Comparison of ENCODE assay signal across 15 mouse cellular contexts in genomic region chr17:27627451-27627850, GRCm38 (mm10). TPM values are rescaled to one million over a fixed set of nuclear protein-coding genes. Genes with fewer than 3 reads are reported as not detected.
DNase-seq lines count a peak whose midpoint lies in the region; ATAC-seq and TF ChIP-seq lines count a peak whose summit lies in the region.
"Had no signal": no experiment of that assay in that cellular context is flagged by ENCODE, and none has a peak within 500 bp of the region (broad histone marks: within the 10 kb centered on the region; RNA-seq: fewer than 3 reads in every experiment).

No protein-coding gene starts in this region.

- H3K27me3 ChIP-seq in kidney, embryonic 15.5 days = no peaks in the 10 kb centered on the region
- H3K27me3 ChIP-seq in thymus, adult 2 months (ENCODE audit: control insufficient read depth, insufficient read depth, low read length) = no peaks in the 10 kb centered on the region
- no peaks in the 10 kb centered on the region for H3K27me3 ChIP-seq in embryonic facial prominence, embryonic 10.5 days (replicated peaks; ENCODE audit: low read depth, poor library complexity, severe bottlenecking)
- H3K27me3 ChIP-seq in stomach, postnatal 0 days (ENCODE audit: control insufficient read depth, insufficient read depth, low read length) = no peaks in the 10 kb centered on the region
- H3K27me3 ChIP-seq: heart, embryonic 15.5 days; limb, embryonic 13.5 days; neural tube, embryonic 12.5 days had no signal

- TF ChIP-seq EP300 in stomach, postnatal 0 days (optimal IDR thresholded peaks at IDR 0.05) = no peak

- no peak for TF ChIP-seq POLR2A in thymus, adult 2 months (IDR thresholded peaks at IDR 0.05; ENCODE audit: control insufficient read depth, extremely low read depth, insufficient read depth, low read length, poor library complexity)

- H3K4me2 ChIP-seq in kidney, embryonic 15.5 days = no peak overlapping the region
- no peak overlapping the region for H3K4me2 ChIP-seq in stomach, postnatal 0 days (replicated peaks; ENCODE audit: low read depth)
- H3K4me2 ChIP-seq: heart, embryonic 15.5 days; limb, embryonic 13.5 days had no signal

- TF ChIP-seq CTCF in thymus, adult 2 months (IDR thresholded peaks at IDR 0.05; ENCODE audit: borderline replicate concordance, control insufficient read depth, extremely low read depth, insufficient read depth, low read length, poor library complexity) = no peak
- peak; percentile 53 for TF ChIP-seq CTCF in stomach, postnatal 0 days (IDR thresholded peaks at IDR 0.05; ENCODE audit: low read depth)

- WGBS in kidney, embryonic 15.5 days = 45% methylated on average over 5 of the region's 5 CpGs
- WGBS in thymus, adult 2 months = 56% methylated on average over 5 of the region's 5 CpGs
- 47% methylated on average over 5 of the region's 5 CpGs for WGBS in embryonic facial prominence, embryonic 10.5 days
- WGBS in stomach, postnatal 0 days = 40% methylated on average over 5 of the region's 5 CpGs

- H3K9ac ChIP-seq in kidney, embryonic 15.5 days = no peak overlapping the region
- H3K9ac ChIP-seq in stomach, postnatal 0 days (ENCODE audit: low read length) = no peak overlapping the region
- H3K9ac ChIP-seq: heart, embryonic 15.5 days; limb, embryonic 13.5 days; neural tube, embryonic 12.5 days had no signal

- H3K4me3 ChIP-seq in kidney, embryonic 15.5 days (replicated peaks) = no peak overlapping the region
- no peak overlapping the region for H3K4me3 ChIP-seq in thymus, adult 2 months (ENCODE audit: control insufficient read depth, insufficient read depth, low read length)
- no peak overlapping the region for H3K4me3 ChIP-seq in embryonic facial prominence, embryonic 10.5 days
- H3K4me3 ChIP-seq in stomach, postnatal 0 days (ENCODE audit: low read depth, low read length) = no peak overlapping the region
- H3K4me3 ChIP-seq: erythroblast, embryonic 14.5 days; heart, embryonic 15.5 days; limb, embryonic 13.5 days; neural tube, embryonic 12.5 days had no signal

- peak; percentile 63 for DNase-seq in kidney, adult 18-20 months
- DNase-seq in thymus, postnatal 4 days = peak; percentile 50
- no peak for DNase-seq in thymus, adult 2 months
- peak; percentile 34 for DNase-seq in embryonic facial prominence, embryonic 10.5 days (ENCODE audit: low spot score)
- DNase-seq in stomach, postnatal 0 days (ENCODE audit: low spot score) = no peak
- no peak for DNase-seq in yolk sac, embryonic 10.5 days (ENCODE audit: low spot score)
- DNase-seq in layer of hippocampus, postnatal 10 days (ENCODE audit: low spot score in 2 of 2) = no peak
- DNase-seq: cerebellum, adult 9-11 months had no signal

- H3K27ac ChIP-seq in kidney, embryonic 15.5 days = no peak overlapping the region
- H3K27ac ChIP-seq in thymus, adult 2 months (ENCODE audit: control insufficient read depth, insufficient read depth, low read length) = no peak overlapping the region
- no peak overlapping the region for H3K27ac ChIP-seq in embryonic facial prominence, embryonic 10.5 days (replicated peaks)
- H3K27ac ChIP-seq in stomach, postnatal 0 days (replicated peaks) = no peak overlapping the region
- H3K27ac ChIP-seq: limb, embryonic 13.5 days; neural tube, embryonic 12.5 days had no signal

- H3K36me3 ChIP-seq in kidney, embryonic 15.5 days = peaks cover 35% of the 10 kb centered on the region
- peaks cover 29% of the 10 kb centered on the region for H3K36me3 ChIP-seq in thymus, adult 2 months (ENCODE audit: control insufficient read depth, insufficient read depth, low read length)
- H3K36me3 ChIP-seq in embryonic facial prominence, embryonic 10.5 days (replicated peaks) = peaks cover 40% of the 10 kb centered on the region
- peaks cover 19% of the 10 kb centered on the region for H3K36me3 ChIP-seq in stomach, postnatal 0 days (ENCODE audit: control insufficient read depth, insufficient read depth, low read length)

- ATAC-seq in kidney, embryonic 15.5 days (replicated peaks; ENCODE audit: low FRiP score) = no peak
- no peak for ATAC-seq in stomach, postnatal 0 days (ENCODE audit: low FRiP score, low TSS enrichment)

- H3K4me1 ChIP-seq in kidney, embryonic 15.5 days = peaks cover 25% of the 10 kb centered on the region
- H3K4me1 ChIP-seq in thymus, adult 2 months (replicated peaks; ENCODE audit: control insufficient read depth, insufficient read depth, low read length) = peaks cover 5% of the 10 kb centered on the region
- peaks cover 43% of the 10 kb centered on the region for H3K4me1 ChIP-seq in embryonic facial prominence, embryonic 10.5 days
- no peaks in the 10 kb centered on the region for H3K4me1 ChIP-seq in stomach, postnatal 0 days (replicated peaks; ENCODE audit: control insufficient read depth, insufficient read depth)

- no peaks in the 10 kb centered on the region for H3K9me3 ChIP-seq in kidney, embryonic 15.5 days (replicated peaks)
- H3K9me3 ChIP-seq in embryonic facial prominence, embryonic 10.5 days = no peaks in the 10 kb centered on the region
- no peaks in the 10 kb centered on the region for H3K9me3 ChIP-seq in stomach, postnatal 0 days (ENCODE audit: control insufficient read depth, low read length)
- H3K9me3 ChIP-seq: heart, embryonic 15.5 days; limb, embryonic 13.5 days; neural tube, embryonic 12.5 days had no signal

RNA-seq across cellular contexts. Expression of gene Nudt3, which starts 4.2 kb away (rescaled TPM):
- polyA plus RNA-seq in kidney, embryonic 15.5 days (2015; fragmentation: Nextera tagmentation; extraction: Ambion mirVana) = 75.2 and 81.5 TPM in 2 replicates
- polyA plus RNA-seq in thymus, adult 2 months (2012; rRNA removed) = 86.3 and 110 TPM in 2 replicates
- 85.5 and 87.8 TPM in 2 replicates for polyA plus RNA-seq in embryonic facial prominence, embryonic 10.5 days (2016; fragmentation: Nextera tagmentation; extraction: Ambion mirVana)
- polyA plus RNA-seq in stomach, postnatal 0 days (2015; fragmentation: Nextera tagmentation; extraction: Ambion mirVana) = 40.6 and 43.9 TPM in 2 replicates
- 100 to 1,000 TPM; 473 to 520 TPM for total RNA-seq in layer of hippocampus, postnatal 10 days (2021)

RNA-seq across cellular contexts. Expression of gene RPS10-NUDT3, which starts 7.6 kb away (rescaled TPM):
- polyA plus RNA-seq in kidney, embryonic 15.5 days (2015; fragmentation: Nextera tagmentation; extraction: Ambion mirVana) = not detected in 2 replicates
- polyA plus RNA-seq in thymus, adult 2 months (2012; rRNA removed) = not detected in 2 replicates
- not detected in 2 replicates for polyA plus RNA-seq in embryonic facial prominence, embryonic 10.5 days (2016; fragmentation: Nextera tagmentation; extraction: Ambion mirVana)
- polyA plus RNA-seq in stomach, postnatal 0 days (2015; fragmentation: Nextera tagmentation; extraction: Ambion mirVana) = not detected in 2 replicates
- total RNA-seq in layer of hippocampus, postnatal 10 days (2021) = 1 to 10 TPM in 1 of 2 experiments, not detected in 1; 2.1 TPM
- total RNA-seq: adrenal gland, postnatal 4 days had no signal
- polyA plus RNA-seq: erythroblast, embryonic 14.5 days; heart, embryonic 15.5 days; limb, embryonic 13.5 days; neural tube, embryonic 12.5 days; stomach, embryonic 16.5 days had no signal

RNA-seq across cellular contexts. Expression of gene Rps10, which starts 9.0 kb away (rescaled TPM):
- polyA plus RNA-seq in kidney, embryonic 15.5 days (2015; fragmentation: Nextera tagmentation; extraction: Ambion mirVana) = 973 and 1,016 TPM in 2 replicates
- polyA plus RNA-seq in thymus, adult 2 months (2012; rRNA removed) = 1,664 and 2,025 TPM in 2 replicates
- 906 and 913 TPM in 2 replicates for polyA plus RNA-seq in embryonic facial prominence, embryonic 10.5 days (2016; fragmentation: Nextera tagmentation; extraction: Ambion mirVana)
- 828 and 879 TPM in 2 replicates for polyA plus RNA-seq in stomach, postnatal 0 days (2015; fragmentation: Nextera tagmentation; extraction: Ambion mirVana)
- 100 to 1,000 TPM; 516 to 558 TPM for total RNA-seq in layer of hippocampus, postnatal 10 days (2021)

RNA-seq across cellular contexts. Expression of gene Pacsin1, which starts 27.9 kb away (rescaled TPM):
- 0.99 and 1.5 TPM in 2 replicates for polyA plus RNA-seq in kidney, embryonic 15.5 days (2015; fragmentation: Nextera tagmentation; extraction: Ambion mirVana)
- 24.0 and 24.7 TPM in 2 replicates for polyA plus RNA-seq in thymus, adult 2 months (2012; rRNA removed)
- polyA plus RNA-seq in embryonic facial prominence, embryonic 10.5 days (2016; fragmentation: Nextera tagmentation; extraction: Ambion mirVana) = 5.2 and 6.9 TPM in 2 replicates
- 1.2 and 1.4 TPM in 2 replicates for polyA plus RNA-seq in stomach, postnatal 0 days (2015; fragmentation: Nextera tagmentation; extraction: Ambion mirVana)
- 100 to 1,000 TPM; 180 to 190 TPM for total RNA-seq in layer of hippocampus, postnatal 10 days (2021)

Comparison
In these comparisons a context has a peak if more than half of its experiments do, and no peak if none do; other contexts are left out.
1. DNase-seq: peak in kidney, adult 18-20 months (single experiment), thymus, postnatal 4 days (single experiment) and embryonic facial prominence, embryonic 10.5 days (single experiment); none in thymus, adult 2 months (single experiment), stomach, postnatal 0 days (single experiment), yolk sac, embryonic 10.5 days (single experiment) and layer of hippocampus, postnatal 10 days (0 of 2).